Mouse (Mus musculus) spleen, adult 2 months (tissue): ENCODE data around the gene Actn1.

Experiments used
- CTCF ChIP-seq: fragments of 200-500 bp; IDR thresholded peaks from 2 replicates; pipeline ENCODE4 v1.5.1; 2011; ENCODE audit warnings: mild to moderate bottlenecking, inconsistent platforms; ENCODE audit not compliant: insufficient read depth, insufficient read length, insufficient replicate concordance; ENCODE audit errors: extremely low read depth
- POLR2A ChIP-seq: fragments of 200-500 bp; IDR thresholded peaks from 2 replicates; pipeline ENCODE4 v1.6.1; 2011; ENCODE audit warnings: low read depth, low read length, inconsistent platforms

DNA sequence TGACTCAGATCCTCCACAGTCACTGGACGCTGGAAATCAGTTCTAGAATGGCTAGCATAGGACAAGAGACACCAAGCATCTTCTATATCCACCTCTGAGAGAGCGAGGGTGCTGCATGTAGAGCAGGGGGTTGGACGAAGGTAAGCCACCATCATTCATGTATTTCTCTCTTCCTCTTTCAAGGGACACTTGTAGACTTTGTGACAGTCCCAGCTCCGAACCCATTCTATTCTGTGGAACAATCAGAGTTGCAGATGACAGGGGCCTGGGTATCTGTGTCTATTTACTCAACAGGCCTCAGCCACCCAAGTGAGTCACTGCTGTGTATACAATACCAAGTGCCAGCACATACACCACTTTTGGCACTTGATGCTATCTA lies 27.3 kb downstream of the Actn1 start:
- TF ChIP-seq POLR2A = no peak
- no peak for TF ChIP-seq CTCF
